Mouse (Mus musculus) kidney, postnatal 4 days (tissue): Measurements from ENCODE around the gene Top2a.

Experiments used
- DNase-seq, 2 experiments: peaks; one replicate each; pipeline ENCODE4 v3.0.0; 2021; ENCODE audit warnings: mixed read lengths in 2 of 2

Gene Top2a

GRCm38 (mm10) chr11:98981289-98981996 is 42.5 kb downstream of the Top2a start:
- DNase-seq: no peak

- DNase-seq: no peak
These were observed 44.6 kb downstream of the Top2a start for GRCm38 (mm10) chr11:98979356-98979755.

DNA sequence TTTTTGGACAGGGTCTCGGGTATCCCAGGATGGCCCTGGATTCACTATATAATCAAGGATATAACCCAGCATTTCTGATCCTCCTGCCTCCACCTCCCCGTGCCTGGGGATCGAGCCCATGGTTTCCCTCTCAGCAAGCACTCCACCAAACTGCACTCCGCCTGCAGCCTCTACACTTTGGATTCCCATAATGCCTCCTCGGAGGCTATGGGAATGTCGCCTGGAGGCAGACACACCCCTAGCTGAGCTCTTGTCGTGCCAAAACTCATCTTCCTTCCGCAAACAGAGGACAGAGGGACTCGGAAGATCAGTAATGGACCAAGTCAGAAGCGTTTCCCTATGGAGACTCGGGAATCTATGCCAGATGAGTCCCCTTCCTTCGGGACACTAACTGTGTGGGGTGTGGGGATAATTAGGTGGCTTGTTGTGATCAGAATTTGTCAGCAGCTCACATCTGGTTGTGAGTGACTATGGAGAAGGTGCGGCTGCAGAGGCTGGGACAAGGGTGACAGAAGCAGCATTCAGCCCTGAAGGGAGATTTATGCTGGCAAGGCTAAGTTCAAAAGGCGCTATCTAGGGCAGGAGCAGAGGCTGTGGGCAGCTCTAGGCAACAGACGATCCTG is 45.4 kb downstream of the Top2a start:
- DNase-seq: no peak

DNA sequence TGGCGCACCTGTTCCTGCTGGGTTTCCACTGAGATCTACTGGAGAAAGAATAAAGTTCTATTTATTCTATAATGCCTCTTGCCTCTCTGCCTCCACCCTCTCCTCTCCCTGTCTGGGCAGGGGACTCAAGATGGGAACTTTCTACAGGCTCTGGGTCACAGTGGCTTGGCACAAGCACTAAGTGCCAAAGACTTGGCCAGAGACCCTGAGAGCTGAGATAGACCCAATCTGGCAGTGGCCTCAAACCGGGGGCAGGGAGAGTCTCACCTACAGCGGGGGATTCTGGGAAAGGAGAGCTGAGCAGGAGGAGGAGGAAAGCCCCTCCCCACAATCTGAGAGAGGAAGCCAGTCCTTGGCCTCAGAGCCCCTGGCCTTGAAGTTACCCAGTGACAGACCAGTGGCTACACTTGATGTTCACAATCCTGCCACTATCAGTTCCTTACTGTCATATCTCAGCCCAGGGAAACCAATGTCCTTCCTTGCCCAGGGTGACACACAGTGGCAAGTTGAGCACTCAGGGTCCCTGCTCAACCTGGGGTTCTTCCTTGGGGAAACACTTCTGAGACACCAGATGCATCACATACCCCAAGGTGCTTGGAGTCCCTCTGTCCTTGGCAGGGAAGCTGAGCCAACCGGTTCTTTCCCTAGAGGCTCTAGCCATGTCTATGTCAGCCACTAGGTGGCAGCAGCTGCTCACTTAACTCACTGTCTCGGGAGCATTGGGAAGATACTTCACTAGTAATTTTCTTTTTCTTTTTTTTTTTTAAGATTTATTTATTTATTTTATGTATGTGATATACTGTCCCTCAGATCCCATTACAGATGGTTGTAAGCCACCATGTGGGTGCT is 48.9 kb downstream of the Top2a start:
- DNase-seq: peak; percentile 85 to 88

- no peak for DNase-seq
These were observed 49.8 kb downstream of the Top2a start for GRCm38 (mm10) chr11:98974213-98974612.

DNA sequence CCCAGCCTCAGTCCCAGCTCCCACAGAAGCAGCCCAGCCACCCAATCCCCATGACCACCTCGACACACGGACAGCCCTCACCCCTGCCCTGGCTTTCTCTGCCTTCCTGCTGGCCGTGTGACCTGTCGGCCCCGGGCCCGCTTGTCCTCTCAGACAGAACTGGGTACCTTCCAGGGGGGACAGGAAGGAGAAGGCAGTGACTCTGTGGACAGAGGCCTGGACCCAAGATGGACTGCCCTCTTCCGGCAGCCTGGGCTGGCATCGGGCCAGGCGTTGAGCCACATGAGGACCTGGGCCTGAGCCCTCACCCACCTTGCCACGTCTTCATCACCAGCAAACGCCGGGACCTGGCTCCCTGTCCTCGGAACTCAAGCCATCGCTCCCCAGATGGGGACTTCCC is 50.4 kb downstream of the Top2a start:
- peak; percentile 53 to 63 for DNase-seq

GRCm38 (mm10) chr11:98972801-98973360 is 51.1 kb downstream of the Top2a start:
- no peak for DNase-seq

- DNase-seq: peak; percentile 93
These were observed 51.8 kb downstream of the Top2a start for GRCm38 (mm10) chr11:98972215-98972614.

DNA sequence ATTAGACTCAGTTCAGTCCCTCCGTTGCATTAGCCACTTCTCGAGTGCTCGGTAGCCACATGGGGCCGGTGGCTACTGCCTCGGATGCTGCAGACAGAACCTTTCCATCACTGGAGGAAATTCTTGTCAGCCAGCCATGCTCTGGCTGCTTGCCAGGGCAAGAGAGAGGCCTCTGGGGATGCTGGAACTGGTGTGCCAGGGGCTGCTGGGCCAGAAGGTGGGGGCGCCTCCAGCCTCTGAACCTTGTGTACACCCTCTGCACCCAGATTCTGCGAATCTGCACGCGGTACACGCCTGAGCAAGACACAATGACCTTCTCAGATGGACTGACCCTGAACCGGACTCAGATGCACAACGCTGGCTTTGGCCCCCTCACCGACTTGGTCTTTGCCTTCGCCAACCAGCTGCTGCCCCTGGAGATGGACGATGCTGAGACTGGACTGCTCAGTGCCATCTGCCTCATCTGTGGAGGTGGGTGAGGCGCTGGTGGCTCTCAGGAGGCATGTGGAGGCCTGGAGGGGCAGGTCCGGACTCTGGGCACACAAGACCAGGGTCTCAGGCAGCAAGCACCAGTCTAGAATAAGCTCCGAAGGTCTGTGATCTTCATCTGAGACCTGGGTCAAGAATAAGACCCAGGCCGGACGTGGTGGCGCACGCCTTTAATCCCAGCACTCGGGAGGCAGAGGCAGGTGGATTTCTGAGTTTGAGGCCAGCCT is 52.5 kb downstream of the Top2a start:
- peak; percentile 74 to 81 for DNase-seq

- peak; percentile 59 to 71 for DNase-seq
These were observed 53.6 kb downstream of the Top2a start for GRCm38 (mm10) chr11:98970191-98970925.

- peak in 1 of 2 experiments; percentile 58 for DNase-seq
These were observed 54.5 kb downstream of the Top2a start for GRCm38 (mm10) chr11:98969496-98969927.

DNA sequence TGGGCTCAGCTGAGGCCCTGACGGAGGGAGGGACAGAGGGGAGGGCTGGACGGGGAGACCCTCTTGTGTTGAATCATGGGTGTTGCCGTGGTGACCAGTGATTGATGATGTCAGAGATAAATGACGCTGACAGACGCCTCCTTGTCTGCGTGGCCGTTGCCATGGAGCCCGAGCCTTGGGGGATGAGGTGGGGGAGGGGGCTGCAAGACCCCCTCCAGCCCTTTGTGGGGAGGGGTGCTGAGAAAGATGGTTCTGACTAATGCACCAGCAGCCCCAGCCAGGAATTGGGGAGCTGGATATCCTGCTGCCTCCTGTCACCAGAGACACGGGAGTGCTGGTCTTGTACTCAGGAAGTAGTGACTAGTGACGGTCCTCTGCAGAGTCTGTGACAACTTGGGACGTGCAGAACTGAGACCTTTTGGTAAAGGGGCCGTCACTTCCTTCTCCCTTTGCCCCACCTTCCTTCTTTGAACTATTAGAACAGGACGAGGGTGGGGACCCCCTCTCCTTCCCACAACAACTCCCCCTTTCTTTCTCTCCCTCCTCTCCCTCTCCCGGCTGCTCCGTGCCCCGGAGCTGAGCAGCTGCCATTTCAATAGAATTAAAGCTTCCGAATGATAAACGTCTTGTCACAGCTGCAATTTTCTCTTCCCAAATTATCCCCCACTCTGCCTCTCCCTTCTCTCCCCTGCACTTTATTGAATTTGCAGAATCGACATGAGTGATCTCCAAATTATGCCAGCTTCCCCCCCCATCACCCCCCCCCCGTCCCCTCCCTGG is 55.1 kb downstream of the Top2a start:
- DNase-seq: peak; percentile 32 to 47

DNA sequence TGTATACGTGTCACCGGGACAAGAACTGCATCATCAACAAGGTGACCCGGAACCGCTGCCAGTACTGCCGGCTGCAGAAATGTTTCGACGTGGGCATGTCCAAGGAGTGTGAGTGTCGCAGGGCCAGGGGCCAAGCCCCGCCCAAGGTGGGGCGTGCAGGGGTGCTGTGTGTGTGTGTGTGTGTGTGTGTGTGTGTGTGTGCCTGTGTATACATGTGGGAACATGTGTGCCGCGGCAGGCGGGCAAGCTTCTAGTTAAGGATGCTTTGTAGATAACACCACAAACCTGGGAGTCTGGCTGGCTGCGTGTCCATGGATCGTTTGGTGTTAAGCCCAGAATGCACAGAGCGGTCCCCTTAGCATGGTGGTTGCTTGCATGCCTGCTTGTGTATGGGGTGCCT is 55.9 kb downstream of the Top2a start:
- no peak for DNase-seq

- DNase-seq: peak; percentile 61 to 71
These were observed 57.4 kb downstream of the Top2a start for GRCm38 (mm10) chr11:98966499-98967141.

DNA sequence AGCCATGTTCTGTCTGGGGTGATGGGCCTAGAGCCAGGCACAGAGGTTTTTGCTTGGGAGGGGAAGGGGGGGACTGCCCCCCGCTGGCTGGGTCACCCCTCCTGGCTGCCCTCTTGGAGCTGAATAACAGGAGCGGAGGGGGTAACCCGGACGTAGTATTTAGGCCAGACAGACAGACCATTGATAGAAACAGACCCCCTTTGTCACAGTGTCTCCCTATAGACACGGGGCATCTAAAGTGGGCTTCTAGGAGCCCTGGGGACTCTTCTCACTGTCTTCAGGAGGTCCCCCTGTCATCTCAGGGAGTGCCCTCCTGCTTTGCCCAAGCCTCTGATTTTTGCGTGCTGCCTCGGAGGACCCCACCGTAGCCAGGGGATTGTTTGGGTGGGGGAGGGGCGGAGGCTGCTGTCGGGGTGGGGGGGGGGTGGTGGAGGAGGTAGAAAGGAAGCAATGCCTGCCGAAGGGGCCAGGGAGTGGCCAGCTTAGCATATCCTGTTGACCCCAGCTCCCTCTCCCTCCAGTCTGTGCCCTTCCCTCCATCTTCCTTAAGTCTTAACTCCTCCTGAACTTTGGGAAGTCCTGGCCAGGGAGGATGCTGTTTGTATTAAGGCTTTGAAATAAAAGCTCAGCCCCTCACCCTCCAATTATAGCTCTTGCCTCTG is 58.4 kb downstream of the Top2a start:
- DNase-seq: peak in 1 of 2 experiments; percentile 37

- peak in 1 of 2 experiments; percentile 37 for DNase-seq
These were observed 59.2 kb downstream of the Top2a start for GRCm38 (mm10) chr11:98964616-98965415.

- no peak for DNase-seq
These were observed 59.8 kb downstream of the Top2a start for GRCm38 (mm10) chr11:98964201-98964615.

DNA sequence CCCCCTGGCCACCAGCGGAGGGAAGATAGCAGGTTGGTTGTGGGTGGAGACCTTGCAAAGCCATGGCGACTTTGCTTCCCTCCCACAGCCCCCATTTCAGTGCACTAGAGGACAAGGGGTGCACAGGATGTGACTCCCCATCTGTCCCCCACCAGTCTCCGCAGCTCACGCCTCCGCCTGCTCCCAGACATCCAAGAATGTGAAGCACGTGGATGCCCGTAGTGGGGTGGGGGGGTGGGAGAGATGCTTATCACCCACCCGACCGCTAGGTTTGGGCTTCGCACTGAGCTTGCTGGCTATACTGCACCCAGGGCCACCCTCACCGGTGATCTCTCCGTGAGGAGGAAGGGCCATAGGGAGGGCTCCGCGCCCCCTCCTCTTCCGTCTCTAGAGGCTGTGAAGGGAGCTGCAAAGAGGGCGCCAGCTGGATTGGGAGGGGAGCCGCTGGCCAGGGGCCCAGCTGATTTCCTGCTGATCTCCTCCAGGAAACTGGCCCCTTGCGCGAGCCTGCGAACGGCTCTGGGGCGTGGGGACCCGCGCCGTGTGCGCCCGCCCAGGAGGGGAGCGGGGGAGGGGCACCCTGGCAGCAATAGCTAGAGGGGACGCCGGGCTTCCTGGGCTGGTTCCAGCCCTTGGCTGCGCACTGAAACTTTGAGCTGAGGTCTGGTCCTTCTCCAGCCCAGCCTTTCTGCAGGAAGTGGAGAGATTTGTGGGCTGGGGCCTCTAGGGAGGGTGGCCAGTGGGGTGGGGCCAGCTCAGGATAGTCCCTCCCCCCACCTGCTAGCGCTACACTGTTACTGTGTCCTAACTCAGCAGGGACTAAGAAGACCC is 60.6 kb downstream of the Top2a start:
- DNase-seq: peak; percentile 92 to 95
